Mouse (Mus musculus) forebrain, embryonic 16.5 days (tissue): ENCODE data around the gene Gm21518. TPM values are rescaled to one million over a fixed set of nuclear protein-coding genes. Genes with fewer than 3 reads are reported as not detected.
"Not testable (repeated sequence)": the region's sequence is repeated elsewhere in the genome, so short reads cannot be mapped to it uniquely, and the experiment has no call there.

ENCODE experiments used
- ATAC-seq: fragments of 200-750 bp; cut with Nextera tagmentation; 2 replicates; pipeline ENCODE4 v1.8.0; 2017; ENCODE audit warnings: mild to moderate bottlenecking, moderate library complexity
- H3K27ac ChIP-seq: fragments of 300-500 bp; sonication (generic); 2 replicates; pipeline ENCODE4 v1.5.1; 2014; ENCODE audit warnings: low read length, control low read depth
- H3K27me3 ChIP-seq: fragments of 300-500 bp; sonication (generic); replicated peaks from 2 replicates; pipeline ENCODE4 v1.6.1; 2014; ENCODE audit warnings: low read length; ENCODE audit not compliant: control insufficient read depth, insufficient read depth
- H3K36me3 ChIP-seq: fragments of 300-500 bp; sonication (generic); 2 replicates; pipeline ENCODE4 v1.6.1; 2014; ENCODE audit not compliant: control insufficient read depth, insufficient read depth
- H3K4me1 ChIP-seq: fragments of 300-500 bp; sonication (generic); replicated peaks from 2 replicates; pipeline ENCODE4 v1.6.1; 2014; ENCODE audit warnings: low read length; ENCODE audit not compliant: control insufficient read depth, insufficient read depth
- H3K4me2 ChIP-seq: fragments of 300-500 bp; sonication (generic); 2 replicates; pipeline ENCODE4 v1.6.1; 2014; ENCODE audit warnings: mild to moderate bottlenecking, low read length, control low read depth
- H3K4me3 ChIP-seq: fragments of 300-500 bp; sonication (generic); replicated peaks from 2 replicates; pipeline ENCODE4 v1.5.1; 2014; ENCODE audit warnings: mild to moderate bottlenecking, low read length, control low read depth
- H3K9ac ChIP-seq: fragments of 300-500 bp; sonication (generic); replicated peaks from 2 replicates; pipeline ENCODE4 v1.6.1; 2014; ENCODE audit warnings: low read depth, low read length, control low read depth
- H3K9me3 ChIP-seq: fragments of 300-500 bp; sonication (generic); 2 replicates; pipeline ENCODE4 v1.6.1; 2016; ENCODE audit warnings: low read length; ENCODE audit not compliant: control insufficient read depth
- WGBS: fragments of 180-500 bp; shearing (Covaris S2); extraction: QIAGEN DNeasy Blood & Tissue Kit; methylation state at CpG from one replicate; pipeline ENCODE4 v1.1.7; 2014; 5-methylcytosine and 5-hydroxymethylcytosine counted together
- polyA plus RNA-seq: library from polyadenylated mRNA; unstranded; fragments of >200 nt; fragmentation: Nextera tagmentation; extraction: Ambion mirVana; gene quantifications from 2 replicates; pipeline ENCODE4 v1.2.1, GENCODE M21; 2015

The Gm21518 gene
- not detected in 2 replicates for polyA plus RNA-seq

- not testable (repeated sequence) for H3K27me3 ChIP-seq, H3K4me1 ChIP-seq, H3K36me3 ChIP-seq, H3K4me2 ChIP-seq, ATAC-seq, H3K9me3 ChIP-seq, H3K27ac ChIP-seq, H3K4me3 ChIP-seq, H3K9ac ChIP-seq
- WGBS = no CpG with 5 or more reads among the region's 6 CpGs
Measured at GRCm38 (mm10) chrY:62190566-62190965, at the start of gene Gm21518. Gene Gm21518, plus strand, starts transcription at chrY:62190866.
